Mouse (Mus musculus) kidney, embryonic 14.5 days (tissue): ENCODE measurements at regions not wholly inside any gene's neighbourhood (a gene's known extent, or its start where the extent isn't known, plus 50 kb on each side); places are given as distances from the start of the nearest gene placed in this dataset.

Experiments used
- ATAC-seq: fragments of 200-750 bp; cut with Nextera tagmentation; 2 replicates; pipeline ENCODE4 v1.8.0; 2017; ENCODE audit warnings: moderate number of reproducible peaks, mild to moderate bottlenecking, moderate TSS enrichment, moderate library complexity; ENCODE audit not compliant: low FRiP score, low TSS enrichment
- H3K27ac ChIP-seq: fragments of 300-500 bp; sonication (generic); 2 replicates; pipeline ENCODE4 v1.5.1; 2014; ENCODE audit warnings: low read depth, mild to moderate bottlenecking, low read length, moderate library complexity, mixed read lengths
- H3K27me3 ChIP-seq: fragments of 300-500 bp; sonication (generic); 2 replicates; pipeline ENCODE4 v1.6.1; 2014; ENCODE audit warnings: mild to moderate bottlenecking, low read length; ENCODE audit not compliant: control insufficient read depth, insufficient read depth
- H3K36me3 ChIP-seq: fragments of 300-500 bp; sonication (generic); 2 replicates; pipeline ENCODE4 v1.6.1; 2014; ENCODE audit warnings: low read length, mixed read lengths; ENCODE audit not compliant: control insufficient read depth, insufficient read depth
- H3K4me1 ChIP-seq: fragments of 300-500 bp; sonication (generic); 2 replicates; pipeline ENCODE4 v1.6.1; 2014; ENCODE audit warnings: low read length, mixed read lengths; ENCODE audit not compliant: control insufficient read depth, insufficient read depth
- H3K4me2 ChIP-seq: fragments of 300-500 bp; sonication (generic); replicated peaks from 2 replicates; pipeline ENCODE4 v1.6.1; 2014; ENCODE audit warnings: low read depth, mild to moderate bottlenecking, low read length
- H3K4me3 ChIP-seq: fragments of 300-500 bp; sonication (generic); 2 replicates; pipeline ENCODE4 v1.5.1; 2014; ENCODE audit warnings: mild to moderate bottlenecking, low read length
- H3K9ac ChIP-seq: fragments of 300-500 bp; sonication (generic); 2 replicates; pipeline ENCODE4 v1.6.1; 2014; ENCODE audit warnings: low read depth, mild to moderate bottlenecking, low read length, moderate library complexity
- H3K9me3 ChIP-seq: fragments of 300-500 bp; sonication (generic); 2 replicates; pipeline ENCODE4 v1.6.1; 2016; ENCODE audit warnings: low read length; ENCODE audit not compliant: control insufficient read depth
- WGBS: fragments of 180-500 bp; shearing (Covaris S2); extraction: QIAGEN DNeasy Blood & Tissue Kit; methylation state at CpG from one replicate; pipeline ENCODE4 v1.1.7; 2014; 5-methylcytosine and 5-hydroxymethylcytosine counted together

- 95% methylated on average over 2 of the region's 2 CpGs for WGBS
- H3K9me3 ChIP-seq, result peaks cover 3% of the 10 kb centered on the region; the same call in 1 of the 2 replicates
- H3K27me3 ChIP-seq, result no peaks in the 10 kb centered on the region
- no peak overlapping the region for H3K4me3 ChIP-seq
- no peak overlapping the region for H3K9ac ChIP-seq
- H3K27ac ChIP-seq, result no peak overlapping the region
- peaks cover 10% of the 10 kb centered on the region for H3K4me1 ChIP-seq
- no peak overlapping the region for H3K4me2 ChIP-seq
- H3K36me3 ChIP-seq, result no peaks in the 10 kb centered on the region
- ATAC-seq, result no peak
Observed at GRCm38 (mm10) chr2:147932494-147932893, 114.3 kb downstream of the Foxa2 start.

- H3K4me1 ChIP-seq, result peaks cover 12% of the 10 kb centered on the region
- no peak overlapping the region for H3K4me2 ChIP-seq
- 50% methylated on average over 5 of the region's 5 CpGs for WGBS
- H3K36me3 ChIP-seq, result no peaks in the 10 kb centered on the region
- no peak overlapping the region for H3K9ac ChIP-seq
- no peak overlapping the region for H3K27ac ChIP-seq
- H3K27me3 ChIP-seq, result no peaks in the 10 kb centered on the region
- H3K9me3 ChIP-seq, result no peaks in the 10 kb centered on the region
- no peak overlapping the region for H3K4me3 ChIP-seq
- no peak for ATAC-seq
Observed at GRCm38 (mm10) chr2:147929031-147929711, 117.6 kb downstream of the Foxa2 start.

GRCm38 (mm10) chr2:147927792-147928670 lies 118.7 kb downstream of the Foxa2 start:
- H3K9me3 ChIP-seq, result no peaks in the 10 kb centered on the region
- H3K27ac ChIP-seq, result no peak overlapping the region
- H3K4me1 ChIP-seq, result peaks cover 12% of the 10 kb centered on the region
- 10% methylated on average over 10 of the region's 10 CpGs for WGBS
- no peak overlapping the region for H3K4me2 ChIP-seq
- H3K9ac ChIP-seq, result no peak overlapping the region
- peak; percentile 93 for ATAC-seq
- H3K36me3 ChIP-seq, result no peaks in the 10 kb centered on the region
- H3K27me3 ChIP-seq, result no peaks in the 10 kb centered on the region
- no peak overlapping the region for H3K4me3 ChIP-seq

GRCm38 (mm10) chr2:147926861-147927260 lies 119.9 kb downstream of the Foxa2 start:
- 85% methylated on average over 3 of the region's 3 CpGs for WGBS
- no peaks in the 10 kb centered on the region for H3K36me3 ChIP-seq

GRCm38 (mm10) chr2:147907341-147907740 lies 139.4 kb downstream of the Foxa2 start:
- no peak for ATAC-seq
- Histone ChIP-seq H3K9me3 (no peaks in the 10 kb centered on the region), H3K36me3 (no peaks in the 10 kb centered on the region), H3K9ac (no peak overlapping the region), H3K4me2 (no peak overlapping the region), H3K4me3 (no peak overlapping the region), H3K4me1 (no peaks in the 10 kb centered on the region), H3K27ac (no peak overlapping the region), H3K27me3 (no peaks in the 10 kb centered on the region)
- 79% methylated on average over 6 of the region's 6 CpGs for WGBS

More at GRCm38 (mm10) chr2:147926861-147927260, 119.9 kb downstream of the Foxa2 start:
- H3K4me3 ChIP-seq, result no peak overlapping the region
- H3K9me3 ChIP-seq, result no peaks in the 10 kb centered on the region
- H3K27me3 ChIP-seq, result no peaks in the 10 kb centered on the region
- no peak overlapping the region for H3K9ac ChIP-seq
- H3K4me2 ChIP-seq, result no peak overlapping the region
- H3K27ac ChIP-seq, result no peak overlapping the region
- ATAC-seq, result no peak
- H3K4me1 ChIP-seq, result peaks cover 12% of the 10 kb centered on the region

- H3K36me3 ChIP-seq, result no peaks in the 10 kb centered on the region
- no peaks in the 10 kb centered on the region for H3K4me1 ChIP-seq
- H3K27ac ChIP-seq, result no peak overlapping the region
- no peaks in the 10 kb centered on the region for H3K27me3 ChIP-seq
- H3K4me3 ChIP-seq, result no peak overlapping the region
- WGBS, result 13% methylated on average over 19 of the region's 19 CpGs
- H3K9me3 ChIP-seq, result no peaks in the 10 kb centered on the region
- no peak overlapping the region for H3K9ac ChIP-seq
- peak; percentile 80; the same call in 1 of the 2 replicates for ATAC-seq
- H3K4me2 ChIP-seq, result no peak overlapping the region; the same call in 1 of the 2 replicates
Observed at GRCm38 (mm10) chr2:147905759-147906740, 140.7 kb downstream of the Foxa2 start.

- no peak overlapping the region for H3K27ac ChIP-seq
- no peak for ATAC-seq
- 21% methylated on average over 3 of the region's 3 CpGs for WGBS
Observed at GRCm38 (mm10) chr2:147905118-147905517, 141.7 kb downstream of the Foxa2 start.

GRCm38 (mm10) chr2:147899236-147899635 lies 147.5 kb downstream of the Foxa2 start:
- 79% methylated on average over 1 of the region's 1 CpGs for WGBS
- Histone ChIP-seq H3K9me3 (no peaks in the 10 kb centered on the region), H3K27me3 (no peaks in the 10 kb centered on the region), H3K9ac (no peak overlapping the region), H3K4me3 (no peak overlapping the region), H3K36me3 (no peaks in the 10 kb centered on the region), H3K4me2 (no peak overlapping the region), H3K27ac (no peak overlapping the region), H3K4me1 (no peaks in the 10 kb centered on the region)
- no peak for ATAC-seq

More at GRCm38 (mm10) chr2:147905118-147905517, 141.7 kb downstream of the Foxa2 start:
- Histone ChIP-seq H3K36me3 (no peaks in the 10 kb centered on the region), H3K9ac (no peak overlapping the region), H3K9me3 (no peaks in the 10 kb centered on the region), H3K4me2 (no peak overlapping the region), H3K27me3 (no peaks in the 10 kb centered on the region), H3K4me1 (no peaks in the 10 kb centered on the region), H3K4me3 (no peak overlapping the region)
